Mouse (Mus musculus): ENCODE measurements around the gene Naa10. TPM values are rescaled to one million over a fixed set of nuclear protein-coding genes. Genes with fewer than 3 reads are reported as not detected.

The Naa10 gene
- polyA plus RNA-seq, 1 experiment from 2014 or later: 144 TPM

DNA sequence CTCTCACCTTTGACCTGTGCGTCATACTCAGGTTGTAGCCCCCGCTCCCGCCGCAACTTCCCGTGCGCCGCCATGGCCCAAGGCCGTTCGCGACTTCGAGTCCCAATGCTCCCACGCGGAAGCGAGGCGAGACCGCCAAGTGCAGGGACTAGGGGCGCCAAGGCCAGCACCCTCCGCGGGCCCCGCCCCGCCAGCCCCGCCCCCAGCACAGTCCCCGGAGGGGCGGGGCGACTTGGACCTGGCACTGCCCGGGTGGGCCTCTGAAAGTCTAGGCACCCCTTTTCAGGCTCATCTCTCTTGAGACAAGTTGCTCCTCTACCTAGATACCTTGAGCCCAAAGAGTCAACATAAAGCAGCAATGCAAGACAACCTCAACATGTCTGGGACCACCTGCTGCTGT is 10.6 kb downstream of the Naa10 start:
- H3K27me3 ChIP-seq (replicated peaks): no peaks in the 10 kb centered on the region
- no peaks in the 10 kb centered on the region for H3K9me3 ChIP-seq
- H3K9ac ChIP-seq: no peak overlapping the region
- H3K4me3 ChIP-seq (replicated peaks): peak overlapping the region; percentile 19
- H3K4me1 ChIP-seq: no peaks in the 10 kb centered on the region
- WGBS: 21% methylated on average over 25 of the region's 26 CpGs
- no peak overlapping the region for H3K27ac ChIP-seq
- peak; percentile 11; the same call in 1 of the 2 replicates for ATAC-seq (ENCODE audit: insufficient read depth, low FRiP score, low read depth)
- peak overlapping the region; percentile 50 for H3K4me2 ChIP-seq
- H3K36me3 ChIP-seq: no peaks in the 10 kb centered on the region

DNA sequence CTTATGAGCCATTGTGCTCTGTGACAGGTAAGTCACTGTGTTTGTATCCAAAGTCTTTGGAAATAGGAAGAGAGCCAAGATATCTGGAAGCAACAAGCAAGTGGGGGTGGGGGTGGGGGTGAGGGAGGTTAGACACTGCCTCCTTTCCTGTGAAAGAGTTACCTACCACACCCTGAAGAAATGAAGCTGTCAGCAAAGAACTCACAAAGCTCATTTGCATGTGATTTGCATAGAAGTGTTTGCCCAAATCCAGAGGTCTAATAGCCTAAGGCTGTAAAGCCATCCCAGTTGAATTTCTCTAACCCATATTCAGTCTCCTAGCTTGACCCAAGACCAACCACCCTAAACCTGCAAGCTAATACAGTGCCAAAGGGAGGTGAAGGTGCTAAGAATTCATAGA is 11.3 kb downstream of the Naa10 start:
- H3K4me3 ChIP-seq (replicated peaks): no peak overlapping the region
- no peaks in the 10 kb centered on the region for H3K27me3 ChIP-seq (replicated peaks)
- no peaks in the 10 kb centered on the region for H3K4me1 ChIP-seq
- no peaks in the 10 kb centered on the region for H3K36me3 ChIP-seq
- H3K9ac ChIP-seq: no peak overlapping the region
- no peak for ATAC-seq (ENCODE audit: insufficient read depth, low FRiP score, low read depth)
- no peaks in the 10 kb centered on the region for H3K9me3 ChIP-seq
- no peak overlapping the region for H3K4me2 ChIP-seq
- no peak overlapping the region for H3K27ac ChIP-seq

DNA sequence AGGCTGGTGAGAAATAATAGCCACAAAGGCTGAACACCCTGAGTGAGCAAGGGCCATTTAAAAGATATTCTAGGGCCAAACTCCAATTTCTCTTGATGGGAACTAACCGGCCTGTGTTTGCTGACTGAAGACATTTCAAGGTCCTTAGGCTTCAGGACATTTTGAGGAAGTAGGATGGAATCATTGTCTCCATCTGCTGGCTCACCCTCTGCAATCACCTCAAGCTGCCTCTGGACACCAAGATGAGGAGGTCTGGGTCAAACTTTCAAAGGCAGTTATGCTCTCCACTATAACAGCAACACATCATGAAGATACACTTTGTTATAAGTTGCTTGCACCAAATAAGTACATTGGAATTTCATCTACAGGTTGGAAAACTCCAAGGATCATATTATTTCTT is 11.7 kb downstream of the Naa10 start:
- Histone ChIP-seq H3K4me1 (no peaks in the 10 kb centered on the region), H3K27me3 (replicated peaks) (no peaks in the 10 kb centered on the region), H3K4me2 (no peak overlapping the region), H3K36me3 (no peaks in the 10 kb centered on the region), H3K4me3 (replicated peaks) (no peak overlapping the region), H3K9me3 (no peaks in the 10 kb centered on the region), H3K9ac (no peak overlapping the region), H3K27ac (no peak overlapping the region)
- WGBS: 74% methylated on average over 1 of the region's 1 CpGs
- ATAC-seq (ENCODE audit: insufficient read depth, low FRiP score, low read depth): no peak

DNA sequence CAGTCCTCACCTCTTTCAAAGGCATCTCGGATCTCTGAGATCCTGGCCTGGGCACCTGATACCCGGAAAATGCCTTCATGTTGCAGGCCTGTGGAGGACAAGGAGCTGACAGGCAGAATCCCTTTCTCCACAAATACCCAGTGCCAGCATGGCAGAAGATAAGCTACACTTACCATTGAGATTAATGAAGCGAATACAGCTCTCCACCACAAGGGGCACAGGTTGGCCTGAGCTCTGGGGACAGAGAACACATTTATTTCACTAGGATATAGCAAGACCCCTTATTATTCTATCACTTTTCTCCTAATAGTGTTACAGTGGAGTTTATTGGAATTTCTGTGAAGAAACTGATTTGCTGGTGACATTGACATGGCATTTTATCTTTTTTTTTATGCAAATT is 23.8 kb downstream of the Naa10 start:
- Histone ChIP-seq H3K4me3 (replicated peaks) (no peak overlapping the region), H3K9me3 (no peaks in the 10 kb centered on the region), H3K36me3 (no peaks in the 10 kb centered on the region), H3K9ac (no peak overlapping the region), H3K4me2 (no peak overlapping the region), H3K27me3 (replicated peaks) (no peaks in the 10 kb centered on the region; the same call in 1 of the 2 replicates), H3K27ac (no peak overlapping the region), H3K4me1 (no peaks in the 10 kb centered on the region)
- WGBS: 72% methylated on average over 3 of the region's 3 CpGs
- ATAC-seq (ENCODE audit: insufficient read depth, low FRiP score, low read depth): no peak

DNA sequence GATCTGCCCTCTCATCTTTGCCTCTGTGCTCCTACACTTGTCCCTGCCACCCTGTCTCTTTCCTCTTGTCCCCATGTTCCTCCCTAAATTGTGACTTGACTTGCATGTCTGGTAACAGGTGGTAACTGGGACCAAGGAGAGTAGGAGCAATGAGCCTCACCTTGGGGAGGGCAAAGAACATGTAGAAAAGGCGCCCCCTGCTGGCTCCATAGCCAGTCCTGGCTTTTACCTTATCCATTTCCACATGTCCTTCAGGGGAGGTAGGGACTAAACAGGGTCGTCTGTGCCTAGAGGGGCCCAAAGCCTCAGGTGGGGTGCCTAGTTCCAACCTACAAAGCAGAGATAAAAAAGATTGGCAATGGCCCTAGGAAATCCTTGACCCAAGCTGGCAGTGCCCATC is 26.0 kb downstream of the Naa10 start, which contains the start of gene L1cam:
L1cam (minus strand) TSS at position 387 of the 400 bp plus-strand sequence.
- Histone ChIP-seq H3K9ac (no peak within 1 kb of the TSS), H3K4me1 (no peaks in the 10 kb centered on the region), H3K4me2 (no peak within 1 kb of the TSS), H3K9me3 (no peaks in the 10 kb centered on the region), H3K27me3 (replicated peaks) (no peaks in the 10 kb centered on the region; the same call in 1 of the 2 replicates), H3K27ac (no peak within 1 kb of the TSS), H3K36me3 (no peaks in the 10 kb centered on the region), H3K4me3 (replicated peaks) (no peak within 1 kb of the TSS)
- ATAC-seq (ENCODE audit: insufficient read depth, low FRiP score, low read depth): no peak
- WGBS: 7% methylated on average over 2 of the region's 2 CpGs

- no peaks in the 10 kb centered on the region for H3K27me3 ChIP-seq (replicated peaks)
- H3K4me3 ChIP-seq (replicated peaks): no peak overlapping the region
- H3K36me3 ChIP-seq: no peaks in the 10 kb centered on the region
- H3K9me3 ChIP-seq: no peaks in the 10 kb centered on the region
- no peak for ATAC-seq (ENCODE audit: insufficient read depth, low FRiP score, low read depth)
- H3K4me1 ChIP-seq: no peaks in the 10 kb centered on the region
- H3K9ac ChIP-seq: no peak overlapping the region
- H3K4me2 ChIP-seq: no peak overlapping the region
- 92% methylated on average over 14 of the region's 14 CpGs for WGBS
- H3K27ac ChIP-seq: no peak overlapping the region
Measured at GRCm38 (mm10) chrX:73892833-73893232, 28.9 kb downstream of the Naa10 start.

- Histone ChIP-seq H3K4me2 (no peak within 1 kb of the TSS), H3K9me3 (no peaks in the 10 kb centered on the region), H3K27ac (no peak within 1 kb of the TSS), H3K36me3 (no peaks in the 10 kb centered on the region), H3K4me3 (replicated peaks) (no peak within 1 kb of the TSS), H3K4me1 (no peaks in the 10 kb centered on the region), H3K9ac (no peak within 1 kb of the TSS), H3K27me3 (replicated peaks) (no peaks in the 10 kb centered on the region)
- ATAC-seq (ENCODE audit: insufficient read depth, low FRiP score, low read depth): no peak
- WGBS: 52% methylated on average over 6 of the region's 6 CpGs
Measured at GRCm38 (mm10) chrX:73891551-73892152, 30.1 kb downstream of the Naa10 start, which contains the start of gene Avpr2. Avpr2 (plus strand) TSS chrX:73892102.

DNA sequence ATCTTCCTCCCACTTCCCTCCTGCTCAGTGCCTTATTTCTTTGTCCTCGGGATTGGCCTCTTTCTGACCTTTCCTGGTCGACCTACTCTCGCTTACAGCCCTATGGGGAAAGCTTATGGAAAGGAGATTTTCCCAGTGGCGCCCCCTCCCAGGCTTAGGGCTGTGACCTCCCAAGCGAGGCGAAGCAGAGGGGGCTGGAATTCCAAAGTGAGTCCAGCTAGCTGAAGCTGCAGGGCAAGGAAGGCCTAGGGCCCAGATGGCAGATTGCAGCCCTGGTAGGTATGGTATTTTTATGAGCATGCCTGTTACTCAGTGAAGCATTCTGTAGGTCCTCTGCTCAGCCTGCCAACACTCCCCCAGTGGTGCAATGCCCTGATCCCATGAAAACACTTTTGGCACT is 40.3 kb downstream of the Naa10 start:
- WGBS: 28% methylated on average over 6 of the region's 6 CpGs
- Histone ChIP-seq H3K27ac (no peak overlapping the region), H3K27me3 (replicated peaks) (0 out of 2 replicates have a peak, but pooled peaks cover 4% of the 10 kb centered on the region), H3K4me3 (replicated peaks) (no peak overlapping the region), H3K9me3 (no peaks in the 10 kb centered on the region), H3K4me1 (no peaks in the 10 kb centered on the region), H3K36me3 (no peaks in the 10 kb centered on the region), H3K4me2 (peak overlapping the region; percentile 73), H3K9ac (no peak overlapping the region)
- ATAC-seq (ENCODE audit: insufficient read depth, low FRiP score, low read depth): no peak

DNA sequence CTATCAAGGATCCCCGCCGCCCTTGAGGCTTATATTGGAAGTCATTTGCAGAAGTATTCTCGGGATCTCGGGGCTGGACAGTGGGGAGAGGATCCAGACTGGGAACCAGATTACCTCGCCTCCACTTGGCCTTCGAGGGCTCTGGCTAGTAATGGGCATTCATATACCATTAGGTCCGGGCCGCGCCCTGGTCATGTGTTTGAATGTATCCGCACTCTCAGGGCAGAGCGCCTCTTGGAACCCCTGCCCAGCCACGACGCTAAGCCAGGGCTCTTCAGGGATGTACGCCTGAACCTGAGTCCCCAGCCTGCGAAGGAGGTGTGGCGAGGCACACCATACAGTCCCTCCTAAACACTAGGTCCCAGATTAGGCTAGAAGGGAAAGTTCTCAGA is 40.7 kb downstream of the Naa10 start:
- Histone ChIP-seq H3K4me3 (replicated peaks) (peak overlapping the region; percentile 41), H3K9me3 (no peaks in the 10 kb centered on the region), H3K4me1 (no peaks in the 10 kb centered on the region), H3K27me3 (replicated peaks) (0 out of 2 replicates have a peak, but pooled peaks cover 4% of the 10 kb centered on the region), H3K4me2 (peak overlapping the region; percentile 73), H3K27ac (no peak overlapping the region), H3K36me3 (no peaks in the 10 kb centered on the region), H3K9ac (no peak overlapping the region)
- 29% methylated on average over 16 of the region's 16 CpGs for WGBS
- no peak for ATAC-seq (ENCODE audit: insufficient read depth, low FRiP score, low read depth)

DNA sequence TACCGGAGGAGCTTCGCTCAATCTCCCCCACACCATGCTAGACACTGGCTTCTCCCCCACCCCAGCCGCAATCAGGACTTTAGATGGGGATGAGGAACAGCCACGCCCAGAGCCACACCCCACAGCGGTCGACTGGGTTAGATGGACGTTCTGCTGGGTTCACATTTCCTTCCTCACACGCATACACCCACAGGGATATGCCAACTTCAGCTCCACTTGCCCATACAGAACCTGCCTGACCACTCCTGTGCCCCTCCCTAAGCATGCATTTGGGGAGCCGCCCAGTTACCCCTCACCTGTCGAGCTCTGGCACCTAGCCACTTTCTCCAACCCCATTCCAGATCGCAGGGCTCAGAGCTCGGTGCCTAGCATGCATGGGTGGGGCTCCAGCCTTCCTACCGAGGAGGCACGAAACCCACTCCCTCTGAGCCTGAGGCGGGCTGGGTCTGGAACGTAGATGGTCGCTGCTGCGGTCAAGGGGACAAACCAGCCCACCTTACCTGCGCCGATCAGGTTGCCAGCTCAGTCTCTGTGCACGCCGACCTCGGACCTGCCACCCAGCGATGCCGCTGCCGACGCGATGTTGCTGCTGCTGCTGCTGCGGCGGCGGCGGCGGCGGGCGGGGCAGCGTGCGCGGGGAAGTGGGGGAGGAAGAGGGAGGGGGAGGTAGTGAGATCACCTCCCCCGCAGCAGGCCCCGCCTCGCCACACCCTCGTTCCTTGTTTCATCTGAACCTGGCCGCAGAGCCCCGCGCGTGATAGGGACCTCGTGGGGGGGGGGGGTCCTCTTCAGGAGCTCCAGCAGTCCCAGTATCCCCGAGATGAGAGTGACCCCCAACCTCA is 41.3 kb downstream of the Naa10 start:
- Histone ChIP-seq H3K9me3 (no peaks in the 10 kb centered on the region), H3K36me3 (no peaks in the 10 kb centered on the region), H3K27me3 (replicated peaks) (0 out of 2 replicates have a peak, but pooled peaks cover 4% of the 10 kb centered on the region), H3K4me1 (no peaks in the 10 kb centered on the region), H3K4me2 (peak overlapping the region; percentile 73), H3K9ac (no peak overlapping the region), H3K4me3 (replicated peaks) (peak overlapping the region; percentile 41), H3K27ac (no peak overlapping the region)
- peak; percentile 71 for ATAC-seq (ENCODE audit: insufficient read depth, low FRiP score, low read depth)
- WGBS: 20% methylated on average over 24 of the region's 48 CpGs

- Histone ChIP-seq H3K9me3 (no peaks in the 10 kb centered on the region), H3K27me3 (replicated peaks) (0 out of 2 replicates have a peak, but pooled peaks cover 4% of the 10 kb centered on the region), H3K4me2 (no peak overlapping the region), H3K9ac (no peak overlapping the region), H3K4me1 (no peaks in the 10 kb centered on the region), H3K36me3 (no peaks in the 10 kb centered on the region), H3K27ac (no peak overlapping the region), H3K4me3 (replicated peaks) (no peak overlapping the region)
- no peak for ATAC-seq (ENCODE audit: insufficient read depth, low FRiP score, low read depth)
- WGBS: 70% methylated on average over 1 of the region's 1 CpGs
Measured at GRCm38 (mm10) chrX:73877014-73877413, 44.7 kb downstream of the Naa10 start.

DNA sequence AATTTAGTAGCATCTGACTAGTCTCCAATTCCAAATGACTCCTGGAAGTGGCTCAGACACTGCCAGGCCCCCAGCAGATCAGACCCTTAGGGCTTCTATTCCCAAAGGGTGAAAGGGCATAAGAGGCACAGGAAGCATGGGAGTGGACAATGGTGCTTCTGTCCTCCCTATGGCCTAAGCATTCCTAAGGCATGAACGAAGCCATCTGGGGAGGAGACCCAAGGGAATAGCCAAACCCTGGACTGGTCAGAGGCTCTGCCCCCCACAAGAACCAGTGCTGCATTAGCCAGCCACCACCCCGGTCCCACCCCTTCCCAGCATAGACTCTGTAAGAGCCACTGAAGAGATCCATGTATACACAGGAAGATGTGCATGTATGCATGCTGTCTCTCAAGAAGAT is 45.9 kb downstream of the Naa10 start:
- Histone ChIP-seq H3K36me3 (no peaks in the 10 kb centered on the region), H3K4me2 (no peak overlapping the region), H3K9me3 (no peaks in the 10 kb centered on the region)

More for the DNA sequence above, 45.9 kb downstream of the Naa10 start:
- Histone ChIP-seq H3K9ac (no peak overlapping the region), H3K27me3 (replicated peaks) (0 out of 2 replicates have a peak, but pooled peaks cover 4% of the 10 kb centered on the region), H3K4me3 (replicated peaks) (no peak overlapping the region), H3K4me1 (no peaks in the 10 kb centered on the region), H3K27ac (no peak overlapping the region)
- no peak for ATAC-seq (ENCODE audit: insufficient read depth, low FRiP score, low read depth)
- 63% methylated on average over 2 of the region's 2 CpGs for WGBS

Data from stomach, embryonic 15.5 days (tissue).